ENCODE assay signal across 31 mouse cellular contexts in genomic region chr2:53490805-53491585, GRCm38 (mm10).
DNase-seq lines count a peak whose midpoint lies in the region; ATAC-seq and TF ChIP-seq lines count a peak whose summit lies in the region.
"Had no signal": no experiment of that assay in that cellular context is flagged by ENCODE, and none has a peak within 500 bp of the region (broad histone marks: within the 10 kb centered on the region; RNA-seq: fewer than 3 reads in every experiment).

No protein-coding gene starts in this region.

- no peaks in the 10 kb centered on the region for H3K27me3 ChIP-seq in forebrain, embryonic 16.5 days (replicated peaks; ENCODE audit: control insufficient read depth, insufficient read depth, low read length)
- no peaks in the 10 kb centered on the region for H3K27me3 ChIP-seq in forebrain, embryonic 11.5 days (ENCODE audit: control insufficient read depth, insufficient read depth, low read length)
- H3K27me3 ChIP-seq in midbrain, embryonic 16.5 days (ENCODE audit: control insufficient read depth, insufficient read depth, low read depth, low read length) = no peaks in the 10 kb centered on the region
- no peaks in the 10 kb centered on the region for H3K27me3 ChIP-seq in midbrain, postnatal 0 days (ENCODE audit: insufficient read depth, low read length)
- no peaks in the 10 kb centered on the region for H3K27me3 ChIP-seq in hindbrain, embryonic 16.5 days (replicated peaks; ENCODE audit: control insufficient read depth, insufficient read depth, low read length)
- H3K27me3 ChIP-seq: embryonic facial prominence, embryonic 12.5 days; heart, embryonic 13.5 days; intestine, embryonic 15.5 days; limb, embryonic 13.5 days; megakaryocyte, embryonic 14.5 days; Patski had no signal

- H3K36me3 ChIP-seq in forebrain, embryonic 16.5 days (ENCODE audit: control insufficient read depth, insufficient read depth) = no peaks in the 10 kb centered on the region
- no peaks in the 10 kb centered on the region for H3K36me3 ChIP-seq in forebrain, embryonic 11.5 days (ENCODE audit: control insufficient read depth, insufficient read depth, low read length)
- H3K36me3 ChIP-seq in midbrain, embryonic 16.5 days (ENCODE audit: control insufficient read depth, insufficient read depth, low read length) = no peaks in the 10 kb centered on the region
- no peaks in the 10 kb centered on the region for H3K36me3 ChIP-seq in midbrain, postnatal 0 days (ENCODE audit: insufficient read depth, low read length)
- no peaks in the 10 kb centered on the region for H3K36me3 ChIP-seq in hindbrain, embryonic 16.5 days (ENCODE audit: control insufficient read depth, insufficient read depth, low read length)
- H3K36me3 ChIP-seq: embryonic facial prominence, embryonic 12.5 days; heart, embryonic 13.5 days; intestine, embryonic 15.5 days; limb, embryonic 13.5 days had no signal

- 0 out of 2 replicates have a peak, but pooled peaks have one; percentile 55 for ATAC-seq in forebrain, embryonic 16.5 days
- no peak for ATAC-seq in forebrain, embryonic 11.5 days (replicated peaks; ENCODE audit: low FRiP score)
- ATAC-seq in midbrain, embryonic 16.5 days = 0 out of 2 replicates have a peak, but pooled peaks have one; percentile 51
- ATAC-seq in midbrain, postnatal 0 days (ENCODE audit: low FRiP score) = no peak
- peak; percentile 74 for ATAC-seq in hindbrain, embryonic 16.5 days
- ATAC-seq: intestine, embryonic 15.5 days; Patski had no signal

- no peak for DNase-seq in forebrain, embryonic 11.5 days (ENCODE audit: low spot score)
- no peak for DNase-seq in midbrain, postnatal 0 days (ENCODE audit: low spot score)
- no peak for DNase-seq in frontal cortex, postnatal 36 days (ENCODE audit: low spot score in 2 of 2)
- no peak for DNase-seq in thymus, postnatal 25 days
- DNase-seq: adrenal gland, postnatal 10 days; cerebellum, adult 11 months; cerebellum, adult 9-10 months; embryo, embryonic 11 days; gastrocnemius, postnatal 10 days; heart, postnatal 10 days; kidney, adult 2 months; kidney, postnatal 4 days; lung, postnatal 4 days; midbrain, embryonic 14.5 days; right cerebral cortex, adult 18-20 months; right cerebral cortex, postnatal 4 days; thymus, adult 18-20 months; thymus, postnatal 36 days had no signal

- H3K4me1 ChIP-seq in forebrain, embryonic 16.5 days (replicated peaks; ENCODE audit: control insufficient read depth, insufficient read depth, low read length) = no peaks in the 10 kb centered on the region
- no peaks in the 10 kb centered on the region for H3K4me1 ChIP-seq in forebrain, embryonic 11.5 days (replicated peaks; ENCODE audit: control insufficient read depth, insufficient read depth, low read length)
- no peaks in the 10 kb centered on the region for H3K4me1 ChIP-seq in midbrain, embryonic 16.5 days (ENCODE audit: control insufficient read depth, insufficient read depth, low read length)
- no peaks in the 10 kb centered on the region for H3K4me1 ChIP-seq in midbrain, postnatal 0 days (ENCODE audit: insufficient read depth, low read length)
- H3K4me1 ChIP-seq in hindbrain, embryonic 16.5 days (ENCODE audit: control insufficient read depth, insufficient read depth, low read depth, low read length) = no peaks in the 10 kb centered on the region
- H3K4me1 ChIP-seq: embryonic facial prominence, embryonic 12.5 days; heart, embryonic 13.5 days; intestine, embryonic 15.5 days; limb, embryonic 13.5 days; megakaryocyte, embryonic 14.5 days had no signal

- no peak overlapping the region for H3K27ac ChIP-seq in forebrain, embryonic 16.5 days (ENCODE audit: low read length)
- no peak overlapping the region for H3K27ac ChIP-seq in forebrain, embryonic 11.5 days (ENCODE audit: low read depth, low read length)
- H3K27ac ChIP-seq in midbrain, embryonic 16.5 days (ENCODE audit: low read length) = no peak overlapping the region
- H3K27ac ChIP-seq in midbrain, postnatal 0 days (ENCODE audit: low read depth, low read length) = no peak overlapping the region
- H3K27ac ChIP-seq in hindbrain, embryonic 16.5 days (ENCODE audit: low read depth, low read length) = no peak overlapping the region
- H3K27ac ChIP-seq: embryonic facial prominence, embryonic 12.5 days; heart, embryonic 13.5 days; intestine, embryonic 15.5 days; kidney, postnatal 0 days; limb, embryonic 13.5 days; stomach, postnatal 0 days had no signal

- H3K9me3 ChIP-seq in forebrain, embryonic 16.5 days (ENCODE audit: control insufficient read depth, low read length) = no peaks in the 10 kb centered on the region
- H3K9me3 ChIP-seq in forebrain, embryonic 11.5 days (ENCODE audit: control insufficient read depth, low read length) = no peaks in the 10 kb centered on the region
- no peaks in the 10 kb centered on the region for H3K9me3 ChIP-seq in midbrain, embryonic 16.5 days (replicated peaks; ENCODE audit: control insufficient read depth, low read length, poor library complexity, severe bottlenecking)
- H3K9me3 ChIP-seq in midbrain, postnatal 0 days (ENCODE audit: low read length) = no peaks in the 10 kb centered on the region
- no peaks in the 10 kb centered on the region for H3K9me3 ChIP-seq in hindbrain, embryonic 16.5 days (ENCODE audit: control insufficient read depth, low read length)
- H3K9me3 ChIP-seq: embryonic facial prominence, embryonic 12.5 days; heart, embryonic 13.5 days; intestine, embryonic 15.5 days; limb, embryonic 13.5 days; megakaryocyte, embryonic 14.5 days had no signal

- H3K4me3 ChIP-seq in forebrain, embryonic 16.5 days (replicated peaks; ENCODE audit: low read length) = no peak overlapping the region
- no peak overlapping the region for H3K4me3 ChIP-seq in forebrain, embryonic 11.5 days (ENCODE audit: low read depth, low read length)
- no peak overlapping the region for H3K4me3 ChIP-seq in midbrain, embryonic 16.5 days (ENCODE audit: low read depth, low read length)
- H3K4me3 ChIP-seq in midbrain, postnatal 0 days (ENCODE audit: low read depth, low read length) = no peak overlapping the region
- no peak overlapping the region for H3K4me3 ChIP-seq in hindbrain, embryonic 16.5 days (ENCODE audit: low read length)
- H3K4me3 ChIP-seq: embryonic facial prominence, embryonic 12.5 days; heart, embryonic 13.5 days; intestine, embryonic 15.5 days; limb, embryonic 13.5 days; megakaryocyte, embryonic 14.5 days; myocyte had no signal

- H3K9ac ChIP-seq in forebrain, embryonic 16.5 days (replicated peaks; ENCODE audit: low read depth, low read length) = no peak overlapping the region
- no peak overlapping the region for H3K9ac ChIP-seq in forebrain, embryonic 11.5 days (ENCODE audit: low read length)
- no peak overlapping the region for H3K9ac ChIP-seq in midbrain, embryonic 16.5 days (ENCODE audit: low read depth, low read length)
- no peak overlapping the region for H3K9ac ChIP-seq in midbrain, postnatal 0 days (replicated peaks; ENCODE audit: low read length, poor library complexity, severe bottlenecking)
- H3K9ac ChIP-seq in hindbrain, embryonic 16.5 days (ENCODE audit: low read depth, low read length) = no peak overlapping the region
- H3K9ac ChIP-seq: embryonic facial prominence, embryonic 12.5 days; heart, embryonic 13.5 days; intestine, embryonic 15.5 days; limb, embryonic 13.5 days had no signal

- no peak for TF ChIP-seq CTCF in midbrain, postnatal 0 days (IDR thresholded peaks at IDR 0.05)

- H3K4me2 ChIP-seq in forebrain, embryonic 16.5 days (ENCODE audit: low read length) = no peak overlapping the region
- no peak overlapping the region for H3K4me2 ChIP-seq in forebrain, embryonic 11.5 days (ENCODE audit: low read depth, low read length, severe bottlenecking)
- no peak overlapping the region for H3K4me2 ChIP-seq in midbrain, embryonic 16.5 days (ENCODE audit: low read length)
- H3K4me2 ChIP-seq in midbrain, postnatal 0 days (ENCODE audit: low read depth, low read length, poor library complexity, severe bottlenecking) = no peak overlapping the region
- H3K4me2 ChIP-seq in hindbrain, embryonic 16.5 days (ENCODE audit: low read length) = no peak overlapping the region
- H3K4me2 ChIP-seq: embryonic facial prominence, embryonic 12.5 days; heart, embryonic 13.5 days; intestine, embryonic 15.5 days; limb, embryonic 13.5 days; liver, embryonic 11.5 days had no signal

- 21% methylated on average over 4 of the region's 4 CpGs for WGBS in forebrain, embryonic 16.5 days
- 57% methylated on average over 4 of the region's 4 CpGs for WGBS in forebrain, embryonic 11.5 days
- 68% methylated on average over 4 of the region's 4 CpGs for WGBS in midbrain, embryonic 16.5 days
- WGBS in midbrain, postnatal 0 days = 72% methylated on average over 4 of the region's 4 CpGs
- WGBS in hindbrain, embryonic 16.5 days = 43% methylated on average over 4 of the region's 4 CpGs

Comparison
In these comparisons a context has a peak if more than half of its experiments do, and no peak if none do; other contexts are left out.
1. ATAC-seq: peak in forebrain, embryonic 16.5 days (single experiment), midbrain, embryonic 16.5 days (single experiment) and hindbrain, embryonic 16.5 days (single experiment); none in forebrain, embryonic 11.5 days (single experiment) and midbrain, postnatal 0 days (single experiment).